Mouse (Mus musculus) midbrain, embryonic 10.5 days (tissue): ENCODE data around the gene 4930523C07Rik. TPM values are rescaled to one million over a fixed set of nuclear protein-coding genes. Genes with fewer than 3 reads are reported as not detected.

Experiments used
- DNase-seq: peaks from one replicate; pipeline ENCODE4 v3.0.0-alpha.2; 2017; ENCODE audit warnings: low spot score
- H3K27ac ChIP-seq: fragments of 300-500 bp; sonication (generic); replicated peaks from 2 replicates; pipeline ENCODE4 v1.5.1; 2016; ENCODE audit warnings: mild to moderate bottlenecking
- H3K27me3 ChIP-seq: fragments of 300-500 bp; sonication (generic); 2 replicates; pipeline ENCODE4 v1.6.1; 2016; ENCODE audit warnings: low read depth, mild to moderate bottlenecking; ENCODE audit not compliant: poor library complexity, severe bottlenecking
- H3K36me3 ChIP-seq: fragments of 300-500 bp; sonication (generic); 2 replicates; pipeline ENCODE4 v1.6.1; 2016; ENCODE audit warnings: mild to moderate bottlenecking, moderate library complexity
- H3K4me1 ChIP-seq: fragments of 300-500 bp; sonication (generic); 2 replicates; pipeline ENCODE4 v1.6.1; 2016
- H3K4me3 ChIP-seq: fragments of 300-500 bp; sonication (generic); 2 replicates; pipeline ENCODE4 v1.5.1; 2016; ENCODE audit warnings: mild to moderate bottlenecking, moderate library complexity
- H3K9me3 ChIP-seq: fragments of 300-500 bp; sonication (generic); replicated peaks from 2 replicates; pipeline ENCODE4 v1.6.1; 2016; ENCODE audit warnings: mild to moderate bottlenecking
- WGBS: fragments of 180-500 bp; shearing (Covaris S2); methylation state at CpG from one replicate; pipeline ENCODE4 v1.1.7; 2016; 5-methylcytosine and 5-hydroxymethylcytosine counted together
- polyA plus RNA-seq: library from polyadenylated mRNA; unstranded; fragments of >200 nt; fragmentation: Nextera tagmentation; extraction: Ambion mirVana; gene quantifications from 2 replicates; pipeline ENCODE4 v1.2.1, GENCODE M21; 2016

The 4930523C07Rik gene
- polyA plus RNA-seq, 1 experiment from 2014 or later, result 3.2 TPM

DNA sequence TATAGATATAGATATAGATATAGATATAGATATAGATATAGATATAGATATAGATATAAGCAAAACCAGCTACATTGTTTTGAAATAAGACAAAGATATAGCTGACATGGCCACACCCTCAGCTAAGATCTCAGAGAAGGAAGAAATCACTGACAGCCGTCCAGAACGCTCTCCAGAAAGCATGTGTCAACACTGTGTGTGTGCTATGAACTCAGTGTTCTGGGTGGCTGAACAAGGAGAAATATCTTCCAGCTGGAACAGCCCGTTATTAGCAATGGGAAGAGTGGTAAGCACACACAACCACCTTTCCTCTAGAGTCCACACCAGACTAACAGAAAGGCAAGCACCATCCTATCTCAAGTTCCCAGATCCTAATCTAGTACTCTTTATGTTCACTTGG is 8.6 kb upstream of the 4930523C07Rik start:
- Histone ChIP-seq H3K9me3 (no peaks in the 10 kb centered on the region), H3K27me3 (no peaks in the 10 kb centered on the region), H3K27ac (no peak overlapping the region), H3K4me1 (no peaks in the 10 kb centered on the region), H3K36me3 (no peaks in the 10 kb centered on the region), H3K4me3 (no peak overlapping the region)
- WGBS, result 80% methylated on average over 3 of the region's 3 CpGs
- no peak for DNase-seq

DNA sequence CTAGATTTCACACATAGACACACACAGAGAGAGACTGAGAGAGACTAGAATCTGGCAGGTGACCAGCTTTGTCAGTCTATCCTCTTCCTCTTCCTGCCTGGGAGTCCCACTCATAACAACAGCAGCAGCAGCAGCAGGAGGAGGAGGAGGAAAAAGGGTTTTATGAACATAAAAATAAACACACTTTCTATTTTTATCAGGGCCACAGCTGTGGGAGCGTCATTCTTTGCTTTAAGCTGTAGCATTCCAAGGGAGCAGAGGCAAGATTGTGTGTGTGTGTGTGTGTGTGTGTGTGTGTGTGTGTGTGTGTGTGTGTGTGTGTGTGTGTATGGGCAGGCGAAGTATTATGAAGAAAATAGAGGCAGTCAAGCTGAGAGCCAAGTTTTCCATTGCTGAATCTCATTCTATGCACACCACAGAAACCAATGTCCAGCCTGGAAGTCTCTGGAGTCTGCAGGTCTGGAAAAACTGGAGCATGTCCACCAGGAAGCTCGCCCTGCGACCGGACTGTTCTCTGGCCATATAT is 7.1 kb upstream of the 4930523C07Rik start:
- no peak for DNase-seq
- Histone ChIP-seq H3K36me3 (no peaks in the 10 kb centered on the region), H3K4me1 (no peaks in the 10 kb centered on the region), H3K27me3 (no peaks in the 10 kb centered on the region), H3K27ac (no peak overlapping the region), H3K9me3 (no peaks in the 10 kb centered on the region), H3K4me3 (no peak overlapping the region)
- 74% methylated on average over 5 of the region's 5 CpGs for WGBS

DNA sequence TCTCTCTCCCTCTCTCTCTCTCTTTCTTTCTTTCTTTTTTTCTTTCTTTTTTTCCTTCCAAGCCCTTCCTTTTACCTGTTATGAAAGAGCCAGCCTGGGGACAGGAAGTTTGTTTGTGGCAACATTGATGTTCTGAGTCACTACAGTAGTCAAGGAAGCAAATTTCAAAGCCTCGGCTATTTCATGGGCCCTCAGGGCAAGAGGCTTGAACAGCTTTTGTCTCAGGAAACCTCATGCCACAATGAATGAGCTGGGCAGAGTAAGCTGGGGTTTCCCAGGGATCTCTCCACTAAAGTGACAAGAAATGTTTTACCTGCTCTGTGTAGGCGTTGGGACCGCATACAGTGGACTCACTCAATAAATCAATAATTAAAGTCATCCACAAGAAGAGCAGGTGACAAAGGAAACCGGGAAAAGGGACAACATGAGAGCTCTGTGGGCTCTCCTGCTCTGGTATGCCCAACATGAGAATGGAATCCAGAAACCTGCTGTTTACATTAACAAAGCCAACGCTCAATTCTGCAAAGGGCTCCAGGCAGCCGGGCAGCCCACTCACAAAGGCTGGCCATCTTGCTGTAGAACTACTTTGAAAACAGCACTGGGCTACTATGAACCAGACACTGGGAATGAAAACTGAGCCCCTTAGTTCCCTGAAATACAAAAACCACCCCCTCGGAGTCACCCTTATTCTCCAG is 4.1 kb upstream of the 4930523C07Rik start:
- no peaks in the 10 kb centered on the region for H3K9me3 ChIP-seq
- peaks cover 4% of the 10 kb centered on the region; the same call in 1 of the 2 replicates for H3K27me3 ChIP-seq
- H3K27ac ChIP-seq, result no peak overlapping the region
- no peak overlapping the region for H3K4me3 ChIP-seq
- no peaks in the 10 kb centered on the region for H3K36me3 ChIP-seq
- DNase-seq, result no peak
- peaks cover 11% of the 10 kb centered on the region for H3K4me1 ChIP-seq
- WGBS, result 79% methylated on average over 7 of the region's 7 CpGs

DNA sequence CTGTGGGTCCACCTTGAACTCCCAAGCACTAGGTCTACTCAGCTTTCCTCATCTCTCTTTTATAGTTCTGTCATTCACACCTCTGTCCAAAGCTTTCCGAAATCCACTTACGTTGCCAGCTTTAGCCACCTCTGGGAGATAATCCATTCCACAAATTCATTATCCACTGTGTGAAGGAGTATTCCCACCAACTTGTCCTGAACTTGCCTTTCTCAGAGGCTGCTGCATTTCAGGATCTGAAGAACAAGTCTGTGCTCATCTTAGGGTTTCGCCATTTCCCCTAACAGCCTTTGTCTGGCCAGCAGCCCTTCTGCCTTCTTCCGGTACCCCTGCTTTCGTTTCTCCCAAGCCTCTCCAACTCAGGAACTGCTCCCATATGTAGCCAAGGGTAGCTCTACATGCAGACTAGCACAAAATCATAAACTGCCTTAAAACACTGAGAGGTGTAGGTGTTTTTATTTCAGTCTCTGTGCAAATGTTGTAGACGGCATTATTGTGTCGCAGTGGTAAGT is 2.9 kb upstream of the 4930523C07Rik start:
- Histone ChIP-seq H3K9me3 (no peaks in the 10 kb centered on the region), H3K27me3 (peaks cover 8% of the 10 kb centered on the region; the same call in 1 of the 2 replicates), H3K4me1 (peaks cover 11% of the 10 kb centered on the region), H3K4me3 (no peak overlapping the region), H3K36me3 (no peaks in the 10 kb centered on the region), H3K27ac (no peak overlapping the region)
- WGBS, result 96% methylated on average over 7 of the region's 7 CpGs
- DNase-seq, result no peak

DNA sequence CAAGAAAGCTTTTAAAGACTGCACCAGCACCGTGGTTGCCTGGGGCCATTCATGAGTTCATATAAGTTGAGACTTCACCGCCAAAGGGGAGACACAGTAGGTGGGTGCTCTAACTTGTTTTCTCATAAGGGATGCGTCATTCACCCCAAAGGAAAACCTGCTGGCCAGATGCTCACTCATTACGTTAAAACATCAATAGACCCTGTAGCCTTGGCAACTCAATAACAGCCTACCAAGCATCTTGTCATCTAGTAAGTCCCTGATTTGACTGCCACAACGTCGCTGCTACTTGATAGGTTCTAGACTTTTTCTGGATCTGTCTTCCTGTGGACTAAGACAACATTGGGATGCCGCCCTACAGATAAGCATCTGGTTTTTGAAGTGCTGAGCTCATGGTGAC is 1.8 kb upstream of the 4930523C07Rik start:
- no peak for DNase-seq
- H3K4me1 ChIP-seq, result peaks cover 11% of the 10 kb centered on the region
- H3K9me3 ChIP-seq, result no peaks in the 10 kb centered on the region
- WGBS, result 86% methylated on average over 7 of the region's 7 CpGs
- no peak overlapping the region for H3K4me3 ChIP-seq
- H3K36me3 ChIP-seq, result no peaks in the 10 kb centered on the region
- H3K27me3 ChIP-seq, result peaks cover 8% of the 10 kb centered on the region; the same call in 1 of the 2 replicates
- no peak overlapping the region for H3K27ac ChIP-seq

DNA sequence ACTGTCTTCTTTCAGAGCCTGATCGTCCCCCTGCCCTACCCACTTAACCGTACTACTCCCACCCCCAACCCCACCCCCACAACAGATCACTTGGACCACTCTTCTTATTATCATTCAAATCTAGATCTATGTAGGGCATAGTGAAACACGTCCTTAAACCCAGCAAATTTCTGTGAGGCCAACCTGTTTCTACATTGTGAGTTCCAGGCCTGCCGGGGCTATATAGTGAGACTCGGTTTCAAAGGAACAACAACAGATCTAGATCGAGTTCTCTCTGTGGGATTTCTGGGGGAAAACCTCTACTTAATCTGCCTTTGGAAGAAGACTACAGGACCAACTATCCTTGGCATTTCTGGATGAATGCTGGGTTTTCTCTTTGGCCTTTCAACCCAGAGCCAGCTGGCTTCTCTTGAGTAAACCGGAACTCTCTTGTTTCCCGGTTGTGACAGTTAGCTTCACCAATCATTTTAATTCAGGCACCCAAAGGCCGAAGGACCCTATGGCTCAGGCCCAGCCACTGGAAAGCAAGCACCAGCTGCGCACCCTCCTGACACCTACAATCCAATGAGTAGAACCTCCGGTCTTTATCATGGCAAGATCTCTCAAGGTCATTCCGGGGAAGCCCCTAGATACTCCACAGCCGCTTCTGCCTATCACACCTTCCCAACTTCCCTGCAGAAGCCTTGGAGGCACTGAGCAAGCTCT is 759 bp upstream of the 4930523C07Rik start:
- Histone ChIP-seq H3K4me1 (peaks cover 11% of the 10 kb centered on the region), H3K27ac (no peak overlapping the region), H3K4me3 (peak overlapping the region; percentile 59; the same call in 1 of the 2 replicates), H3K9me3 (no peaks in the 10 kb centered on the region), H3K27me3 (peaks cover 8% of the 10 kb centered on the region; the same call in 1 of the 2 replicates), H3K36me3 (no peaks in the 10 kb centered on the region)
- DNase-seq, result no peak
- 90% methylated on average over 13 of the region's 13 CpGs for WGBS

DNA sequence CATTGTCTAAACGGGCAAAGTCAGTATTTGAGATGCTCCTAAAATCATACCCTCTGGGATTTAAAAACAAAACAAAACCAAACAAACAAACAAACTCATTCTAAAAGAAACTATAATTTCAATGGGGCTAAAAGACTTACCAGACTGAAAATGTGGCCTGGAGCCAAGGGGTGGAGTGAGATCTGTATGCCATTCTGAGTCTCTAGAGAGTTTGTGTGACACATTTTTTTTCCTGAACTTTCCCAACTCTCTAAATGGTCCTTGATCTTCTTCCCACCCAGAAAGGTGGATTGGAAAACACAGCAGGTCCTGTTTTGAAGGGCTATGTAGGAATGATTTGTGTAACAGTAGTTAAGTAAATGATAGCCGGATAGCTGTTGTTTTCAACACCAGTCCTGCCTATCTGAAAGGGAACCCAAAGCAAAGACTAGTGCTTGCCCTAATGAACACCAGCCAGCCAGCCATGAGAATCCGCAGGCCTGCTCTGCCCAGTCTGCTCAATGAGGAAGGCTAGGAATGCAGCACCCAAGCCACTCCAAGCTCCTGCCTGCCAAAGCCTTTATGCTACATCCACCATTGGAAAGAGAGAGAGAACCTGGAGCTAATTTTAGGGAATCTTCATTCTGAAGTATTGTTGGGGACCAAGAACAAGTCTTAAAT is 1.0 kb downstream of the 4930523C07Rik start:
- 75% methylated on average over 3 of the region's 3 CpGs for WGBS
- peaks cover 11% of the 10 kb centered on the region for H3K4me1 ChIP-seq

DNA sequence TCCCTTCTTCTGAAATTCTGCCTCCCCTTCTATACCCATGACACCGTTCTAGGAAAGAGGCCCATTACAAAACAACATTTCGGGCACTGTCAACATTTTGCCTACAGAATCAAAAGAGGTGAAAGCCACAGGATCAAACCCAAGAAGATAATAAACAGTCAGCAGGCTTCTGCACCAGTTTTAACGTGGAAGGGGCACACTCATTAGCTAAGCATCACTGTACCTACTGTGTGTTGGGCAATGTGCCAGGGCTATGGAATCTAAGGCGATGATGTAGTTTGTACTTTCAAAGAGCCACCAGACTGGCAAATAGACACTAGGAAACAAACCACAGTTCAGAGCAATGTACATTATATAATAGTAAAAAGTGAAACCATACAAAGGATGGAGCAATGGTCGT is 1.8 kb downstream of the 4930523C07Rik start:
- H3K9me3 ChIP-seq, result no peaks in the 10 kb centered on the region
- WGBS, result 82% methylated on average over 5 of the region's 5 CpGs
- no peak overlapping the region for H3K27ac ChIP-seq
- no peak overlapping the region for H3K4me3 ChIP-seq
- no peak for DNase-seq
- H3K36me3 ChIP-seq, result no peaks in the 10 kb centered on the region
- H3K4me1 ChIP-seq, result peaks cover 11% of the 10 kb centered on the region
- peaks cover 8% of the 10 kb centered on the region; the same call in 1 of the 2 replicates for H3K27me3 ChIP-seq

More for the DNA sequence above, 1.0 kb downstream of the 4930523C07Rik start:
- no peaks in the 10 kb centered on the region for H3K9me3 ChIP-seq
- H3K27ac ChIP-seq, result no peak overlapping the region
- DNase-seq, result no peak
- no peaks in the 10 kb centered on the region for H3K36me3 ChIP-seq
- H3K4me3 ChIP-seq, result peak overlapping the region; percentile 59
- H3K27me3 ChIP-seq, result peaks cover 8% of the 10 kb centered on the region; the same call in 1 of the 2 replicates

DNA sequence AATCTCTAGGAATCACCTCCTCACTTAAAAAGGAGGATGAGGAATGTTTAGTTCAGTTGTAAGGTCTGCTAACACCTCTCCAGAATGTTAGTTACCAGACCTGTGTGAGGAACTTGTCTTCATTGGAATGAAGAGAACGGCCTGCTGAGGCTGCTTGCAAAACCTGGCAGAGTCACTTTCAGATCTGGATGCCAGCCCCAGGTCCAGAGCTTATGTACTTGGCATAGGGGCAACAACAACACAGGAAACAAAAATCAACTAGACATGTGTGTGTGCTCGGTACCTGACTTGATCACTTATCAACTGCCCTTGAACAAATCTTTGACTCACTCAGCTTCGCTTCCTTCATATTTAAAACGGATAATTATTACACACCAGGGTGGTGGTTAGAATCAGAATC is 2.6 kb downstream of the 4930523C07Rik start:
- WGBS, result 88% methylated on average over 4 of the region's 4 CpGs
- Histone ChIP-seq H3K9me3 (no peaks in the 10 kb centered on the region), H3K4me1 (peaks cover 11% of the 10 kb centered on the region), H3K27ac (no peak overlapping the region), H3K4me3 (no peak overlapping the region), H3K36me3 (no peaks in the 10 kb centered on the region), H3K27me3 (peaks cover 8% of the 10 kb centered on the region; the same call in 1 of the 2 replicates)
- no peak for DNase-seq

DNA sequence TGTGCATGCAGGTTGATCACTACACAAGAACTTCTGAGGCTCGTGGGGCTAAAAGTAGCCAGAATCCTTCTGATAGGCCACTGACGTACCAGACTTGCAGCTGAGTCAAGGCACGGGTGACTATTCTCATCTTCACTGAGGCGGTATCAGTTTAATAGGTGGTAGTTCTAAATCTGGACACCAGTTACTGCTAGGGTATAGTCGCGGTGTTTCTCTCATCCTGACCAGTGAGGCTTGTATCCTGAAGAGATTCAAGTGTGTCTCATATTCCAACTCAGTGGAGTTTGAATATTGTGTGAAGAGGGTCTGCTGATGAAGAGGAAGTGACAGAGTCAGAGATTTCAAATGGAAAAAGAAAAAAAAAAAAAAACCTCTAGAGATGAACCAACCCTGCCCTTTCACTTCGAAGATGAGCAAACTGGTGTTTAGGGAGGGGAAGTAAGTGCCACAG is 3.3 kb downstream of the 4930523C07Rik start:
- H3K36me3 ChIP-seq, result no peaks in the 10 kb centered on the region
- peaks cover 11% of the 10 kb centered on the region for H3K4me1 ChIP-seq
- no peak overlapping the region for H3K27ac ChIP-seq
- no peaks in the 10 kb centered on the region for H3K9me3 ChIP-seq
- no peak for DNase-seq
- no peak overlapping the region for H3K4me3 ChIP-seq
- 88% methylated on average over 7 of the region's 7 CpGs for WGBS
- peaks cover 8% of the 10 kb centered on the region; the same call in 1 of the 2 replicates for H3K27me3 ChIP-seq

DNA sequence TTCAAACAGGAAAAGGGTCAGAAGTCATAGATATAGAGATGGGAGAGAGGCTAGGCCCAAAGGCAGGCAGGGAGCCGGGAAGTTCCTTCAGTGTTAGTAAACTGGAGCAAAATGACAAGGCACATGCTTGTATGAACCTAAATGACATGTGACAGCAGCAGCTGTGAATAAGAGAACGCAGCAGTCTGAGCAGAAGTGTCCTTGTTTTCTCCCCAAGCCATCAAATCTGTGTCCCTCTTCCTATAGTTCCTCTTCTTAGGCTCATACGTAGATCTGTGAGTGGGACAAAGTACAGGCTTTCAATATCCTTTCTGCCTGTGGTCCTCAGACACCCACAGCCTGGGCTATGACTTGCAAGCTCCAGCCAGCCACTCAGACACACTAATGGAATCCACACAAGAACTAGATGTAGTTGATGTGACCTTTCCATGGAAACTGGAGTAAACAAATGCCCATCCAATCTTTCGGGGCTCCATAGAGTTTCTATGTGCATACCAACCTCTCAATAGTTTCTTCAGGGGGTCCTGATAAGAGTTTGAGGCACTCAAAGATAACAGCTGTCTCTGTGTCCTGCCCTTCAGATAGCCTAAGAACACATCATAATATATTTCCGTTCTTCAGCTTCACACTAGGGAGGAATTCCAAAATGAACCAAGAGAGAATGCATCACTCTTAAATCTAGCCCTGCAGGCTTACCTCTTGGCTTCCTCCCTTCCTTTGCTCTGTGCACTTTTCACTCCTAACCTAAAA is 5.1 kb downstream of the 4930523C07Rik start:
- WGBS, result 86% methylated on average over 5 of the region's 5 CpGs
- H3K27ac ChIP-seq, result no peak overlapping the region

DNA sequence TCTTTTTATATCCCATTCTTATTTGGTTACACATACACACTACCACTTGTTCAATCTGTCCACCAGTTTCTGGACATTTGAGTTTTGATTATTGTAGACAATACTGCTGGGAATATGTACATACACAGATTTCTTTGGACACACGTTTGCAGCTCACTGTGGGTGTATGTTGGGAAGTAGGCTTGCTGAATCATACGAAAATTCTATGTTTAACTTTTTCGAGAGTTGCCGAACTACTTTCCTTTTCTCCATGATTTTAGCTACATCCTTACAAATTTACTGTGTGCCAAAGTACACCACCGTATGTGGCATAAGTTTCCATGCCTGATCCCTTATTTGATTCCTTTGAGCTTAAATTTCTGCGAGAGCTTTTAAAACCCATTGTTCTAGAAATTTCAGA is 6.7 kb downstream of the 4930523C07Rik start:
- DNase-seq, result no peak
- H3K27ac ChIP-seq, result no peak overlapping the region
- H3K9me3 ChIP-seq, result no peaks in the 10 kb centered on the region
- no peaks in the 10 kb centered on the region for H3K36me3 ChIP-seq
- H3K27me3 ChIP-seq, result no peaks in the 10 kb centered on the region
- 95% methylated on average over 6 of the region's 6 CpGs for WGBS
- H3K4me3 ChIP-seq, result no peak overlapping the region
- no peaks in the 10 kb centered on the region for H3K4me1 ChIP-seq

More for the DNA sequence above, 5.1 kb downstream of the 4930523C07Rik start:
- Histone ChIP-seq H3K36me3 (no peaks in the 10 kb centered on the region), H3K27me3 (peaks cover 4% of the 10 kb centered on the region; the same call in 1 of the 2 replicates), H3K4me3 (no peak overlapping the region), H3K9me3 (no peaks in the 10 kb centered on the region), H3K4me1 (peaks cover 6% of the 10 kb centered on the region)
- no peak for DNase-seq
